Mouse (Mus musculus): Measurements from ENCODE around the gene RPS10-NUDT3. TPM values are rescaled to one million over a fixed set of nuclear protein-coding genes. Genes with fewer than 3 reads are reported as not detected.

The RPS10-NUDT3 gene
- not detected in 2 replicates for polyA plus RNA-seq (2015; fragmentation: Nextera tagmentation; extraction: Ambion mirVana)

- Histone ChIP-seq H3K36me3 (peaks cover 38% of the 10 kb centered on the region), H3K9me3 (no peaks in the 10 kb centered on the region), H3K4me3 (peak within 1 kb of the TSS; percentile 81), H3K4me1 (replicated peaks) (peaks cover 37% of the 10 kb centered on the region), H3K9ac (peak within 1 kb of the TSS; percentile 95), H3K27me3 (no peaks in the 10 kb centered on the region), H3K4me2 (peak within 1 kb of the TSS; percentile 95), H3K27ac (peak within 1 kb of the TSS; percentile 92)
- ATAC-seq (ENCODE audit: low FRiP score): peak; percentile 97
- 0% methylated on average over 69 of the region's 72 CpGs for WGBS
Measured at GRCm38 (mm10) chr17:27634871-27635574, at the start of gene RPS10-NUDT3. Gene RPS10-NUDT3 (minus strand): TSS chr17:27635222.

- Histone ChIP-seq H3K9ac (peak overlapping the region; percentile 53; the same call in 1 of the 2 replicates), H3K36me3 (no peaks in the 10 kb centered on the region), H3K4me2 (no peak overlapping the region), H3K4me3 (no peak overlapping the region), H3K27me3 (peaks cover 7% of the 10 kb centered on the region; the same call in 1 of the 2 replicates), H3K9me3 (no peaks in the 10 kb centered on the region), H3K27ac (peak overlapping the region; percentile 93), H3K4me1 (replicated peaks) (peaks cover 36% of the 10 kb centered on the region)
- WGBS: 24% methylated on average over 11 of the region's 11 CpGs
- peak; percentile 76 for ATAC-seq (ENCODE audit: low FRiP score)
Measured at GRCm38 (mm10) chr17:27678924-27679813, 44.1 kb upstream of the RPS10-NUDT3 start.

- Histone ChIP-seq H3K4me2 (no peak overlapping the region), H3K27ac (peak overlapping the region; percentile 93), H3K9me3 (no peaks in the 10 kb centered on the region), H3K4me1 (replicated peaks) (peaks cover 36% of the 10 kb centered on the region), H3K27me3 (no peaks in the 10 kb centered on the region), H3K9ac (no peak overlapping the region), H3K4me3 (no peak overlapping the region), H3K36me3 (no peaks in the 10 kb centered on the region)
- no peak for ATAC-seq (ENCODE audit: low FRiP score)
- 84% methylated on average over 5 of the region's 5 CpGs for WGBS
Measured at GRCm38 (mm10) chr17:27677756-27678155, 42.7 kb upstream of the RPS10-NUDT3 start.

- H3K9me3 ChIP-seq: no peaks in the 10 kb centered on the region
- no peak overlapping the region for H3K27ac ChIP-seq
- no peaks in the 10 kb centered on the region for H3K36me3 ChIP-seq
- 78% methylated on average over 7 of the region's 7 CpGs for WGBS
- H3K4me1 ChIP-seq (replicated peaks): peaks cover 36% of the 10 kb centered on the region
- no peak overlapping the region for H3K4me3 ChIP-seq
- no peak overlapping the region for H3K4me2 ChIP-seq
- no peak overlapping the region for H3K9ac ChIP-seq
- ATAC-seq (ENCODE audit: low FRiP score): no peak
- no peaks in the 10 kb centered on the region for H3K27me3 ChIP-seq
Measured at GRCm38 (mm10) chr17:27676270-27676669, 41.2 kb upstream of the RPS10-NUDT3 start.

- Histone ChIP-seq H3K27ac (no peak overlapping the region), H3K4me3 (no peak overlapping the region), H3K27me3 (no peaks in the 10 kb centered on the region), H3K9me3 (no peaks in the 10 kb centered on the region), H3K9ac (no peak overlapping the region), H3K36me3 (no peaks in the 10 kb centered on the region), H3K4me1 (replicated peaks) (peaks cover 36% of the 10 kb centered on the region), H3K4me2 (no peak overlapping the region)
- ATAC-seq (ENCODE audit: low FRiP score): no peak
- 64% methylated on average over 9 of the region's 9 CpGs for WGBS
Measured at GRCm38 (mm10) chr17:27675453-27675852, 40.4 kb upstream of the RPS10-NUDT3 start.

- no peak overlapping the region for H3K27ac ChIP-seq
- H3K4me1 ChIP-seq (replicated peaks): peaks cover 21% of the 10 kb centered on the region
- no peak overlapping the region for H3K9ac ChIP-seq
- no peak for ATAC-seq (ENCODE audit: low FRiP score)
- H3K4me3 ChIP-seq: no peak overlapping the region
- H3K4me2 ChIP-seq: no peak overlapping the region
- H3K9me3 ChIP-seq: no peaks in the 10 kb centered on the region
- WGBS: 39% methylated on average over 7 of the region's 7 CpGs
- no peaks in the 10 kb centered on the region for H3K36me3 ChIP-seq
- H3K27me3 ChIP-seq: no peaks in the 10 kb centered on the region
Measured at GRCm38 (mm10) chr17:27673945-27674344, 38.9 kb upstream of the RPS10-NUDT3 start.

- peaks cover 8% of the 10 kb centered on the region; the same call in 1 of the 2 replicates for H3K4me1 ChIP-seq (replicated peaks)
- ATAC-seq (ENCODE audit: low FRiP score): no peak
- H3K36me3 ChIP-seq: no peaks in the 10 kb centered on the region
- no peak overlapping the region for H3K27ac ChIP-seq
- H3K9ac ChIP-seq: no peak overlapping the region
- WGBS: 77% methylated on average over 6 of the region's 6 CpGs
- H3K4me2 ChIP-seq: no peak overlapping the region
- H3K27me3 ChIP-seq: no peaks in the 10 kb centered on the region
- H3K4me3 ChIP-seq: no peak overlapping the region
- no peaks in the 10 kb centered on the region for H3K9me3 ChIP-seq
Measured at GRCm38 (mm10) chr17:27671720-27672119, 36.7 kb upstream of the RPS10-NUDT3 start.

GRCm38 (mm10) chr17:27658767-27659166 lies 23.7 kb upstream of the RPS10-NUDT3 start:
- H3K4me1 ChIP-seq (replicated peaks): peaks cover 28% of the 10 kb centered on the region
- no peak overlapping the region for H3K4me2 ChIP-seq
- H3K4me3 ChIP-seq: no peak overlapping the region
- no peak overlapping the region for H3K9ac ChIP-seq
- 79% methylated on average over 7 of the region's 7 CpGs for WGBS
- no peaks in the 10 kb centered on the region for H3K36me3 ChIP-seq
- no peaks in the 10 kb centered on the region for H3K9me3 ChIP-seq
- peaks cover 16% of the 10 kb centered on the region for H3K27me3 ChIP-seq
- H3K27ac ChIP-seq: no peak overlapping the region
- ATAC-seq (ENCODE audit: low FRiP score): no peak

GRCm38 (mm10) chr17:27657123-27657522 lies 22.1 kb upstream of the RPS10-NUDT3 start:
- Histone ChIP-seq H3K9me3 (no peaks in the 10 kb centered on the region), H3K36me3 (no peaks in the 10 kb centered on the region), H3K4me2 (peak overlapping the region; percentile 76; the same call in 1 of the 2 replicates), H3K4me3 (no peak overlapping the region), H3K4me1 (replicated peaks) (peaks cover 28% of the 10 kb centered on the region), H3K27ac (no peak overlapping the region), H3K27me3 (peaks cover 21% of the 10 kb centered on the region), H3K9ac (no peak overlapping the region; the same call in 1 of the 2 replicates)
- ATAC-seq (ENCODE audit: low FRiP score): no peak
- 70% methylated on average over 8 of the region's 8 CpGs for WGBS

- H3K36me3 ChIP-seq: no peaks in the 10 kb centered on the region
- peak overlapping the region; percentile 78 for H3K9ac ChIP-seq
- no peak; the same call in 1 of the 2 replicates for ATAC-seq (ENCODE audit: low FRiP score)
- peak overlapping the region; percentile 64 for H3K4me3 ChIP-seq
- H3K27ac ChIP-seq: 0 out of 2 replicates have a peak overlapping the region, but pooled peaks have one; percentile 80
- peaks cover 30% of the 10 kb centered on the region for H3K4me1 ChIP-seq (replicated peaks)
- peak overlapping the region; percentile 76 for H3K4me2 ChIP-seq
- WGBS: 18% methylated on average over 5 of the region's 5 CpGs
- no peaks in the 10 kb centered on the region for H3K9me3 ChIP-seq
- H3K27me3 ChIP-seq: peaks cover 21% of the 10 kb centered on the region
Measured at GRCm38 (mm10) chr17:27656414-27656813, 21.4 kb upstream of the RPS10-NUDT3 start.

GRCm38 (mm10) chr17:27656011-27656399 lies 21.0 kb upstream of the RPS10-NUDT3 start:
- Histone ChIP-seq H3K4me2 (peak overlapping the region; percentile 76), H3K4me3 (peak overlapping the region; percentile 64), H3K9ac (peak overlapping the region; percentile 78), H3K27me3 (peaks cover 21% of the 10 kb centered on the region), H3K27ac (peak overlapping the region; percentile 80; the same call in 1 of the 2 replicates), H3K9me3 (no peaks in the 10 kb centered on the region), H3K36me3 (no peaks in the 10 kb centered on the region), H3K4me1 (replicated peaks) (peaks cover 30% of the 10 kb centered on the region)
- 4% methylated on average over 13 of the region's 14 CpGs for WGBS
- ATAC-seq (ENCODE audit: low FRiP score): peak; percentile 40
